Mouse (Mus musculus) midbrain, embryonic 10.5 days (tissue): Measurements from ENCODE around the gene Mettl22. TPM values are rescaled to one million over a fixed set of nuclear protein-coding genes. Genes with fewer than 3 reads are reported as not detected.

Experiments
- DNase-seq: peaks from one replicate; pipeline ENCODE4 v3.0.0-alpha.2; 2017; ENCODE audit warnings: low spot score
- H3K27ac ChIP-seq: fragments of 300-500 bp; sonication (generic); replicated peaks from 2 replicates; pipeline ENCODE4 v1.5.1; 2016; ENCODE audit warnings: mild to moderate bottlenecking
- H3K27me3 ChIP-seq: fragments of 300-500 bp; sonication (generic); 2 replicates; pipeline ENCODE4 v1.6.1; 2016; ENCODE audit warnings: low read depth, mild to moderate bottlenecking; ENCODE audit not compliant: poor library complexity, severe bottlenecking
- H3K36me3 ChIP-seq: fragments of 300-500 bp; sonication (generic); 2 replicates; pipeline ENCODE4 v1.6.1; 2016; ENCODE audit warnings: mild to moderate bottlenecking, moderate library complexity
- H3K4me1 ChIP-seq: fragments of 300-500 bp; sonication (generic); 2 replicates; pipeline ENCODE4 v1.6.1; 2016
- H3K4me3 ChIP-seq: fragments of 300-500 bp; sonication (generic); 2 replicates; pipeline ENCODE4 v1.5.1; 2016; ENCODE audit warnings: mild to moderate bottlenecking, moderate library complexity
- H3K9me3 ChIP-seq: fragments of 300-500 bp; sonication (generic); replicated peaks from 2 replicates; pipeline ENCODE4 v1.6.1; 2016; ENCODE audit warnings: mild to moderate bottlenecking
- WGBS: fragments of 180-500 bp; shearing (Covaris S2); methylation state at CpG from one replicate; pipeline ENCODE4 v1.1.7; 2016; 5-methylcytosine and 5-hydroxymethylcytosine counted together
- polyA plus RNA-seq: library from polyadenylated mRNA; unstranded; fragments of >200 nt; fragmentation: Nextera tagmentation; extraction: Ambion mirVana; gene quantifications from 2 replicates; pipeline ENCODE4 v1.2.1, GENCODE M21; 2016

Mettl22 gene
- polyA plus RNA-seq, 1 experiment from 2014 or later: 25.7 TPM

GRCm38 (mm10) chr16:8535411-8535810 is 64.8 kb downstream of the Mettl22 start:
- Histone ChIP-seq H3K4me1 (peaks cover 25% of the 10 kb centered on the region), H3K27ac (no peak overlapping the region), H3K4me3 (no peak overlapping the region), H3K9me3 (no peaks in the 10 kb centered on the region), H3K27me3 (no peaks in the 10 kb centered on the region; the same call in 1 of the 2 replicates), H3K36me3 (0 out of 2 replicates have a peak, but pooled peaks cover 3% of the 10 kb centered on the region)
- WGBS: 89% methylated on average over 6 of the region's 6 CpGs
- DNase-seq: no peak

- H3K9me3 ChIP-seq: no peaks in the 10 kb centered on the region
- H3K4me3 ChIP-seq: no peak overlapping the region
- no peaks in the 10 kb centered on the region for H3K36me3 ChIP-seq
- peak overlapping the region; percentile 53 for H3K27ac ChIP-seq
- peaks cover 7% of the 10 kb centered on the region; the same call in 1 of the 2 replicates for H3K27me3 ChIP-seq
- peak; percentile 62 for DNase-seq
- WGBS: 60% methylated on average over 9 of the region's 9 CpGs
- peaks cover 26% of the 10 kb centered on the region for H3K4me1 ChIP-seq
These were observed 68.7 kb downstream of the Mettl22 start for GRCm38 (mm10) chr16:8539150-8539865.

Other genes with a start within 250 kb of the Mettl22 start
- not detected in 2 replicates for gene Tmem114, start 45.7 kb upstream of the Mettl22 start, polyA plus RNA-seq
- 16.4 and 23.4 TPM in 2 replicates for gene Abat, start 42.6 kb downstream of the Mettl22 start, polyA plus RNA-seq
- gene Pmm2, start 166.9 kb downstream of the Mettl22 start, polyA plus RNA-seq: 50.5 and 51.9 TPM in 2 replicates
- gene Tmem186, start 166.9 kb downstream of the Mettl22 start, polyA plus RNA-seq: 25.7 and 27.9 TPM in 2 replicates
- gene Carhsp1, start 201.4 kb downstream of the Mettl22 start, polyA plus RNA-seq: 197 and 253 TPM in 2 replicates
- gene Gm5767, start 210.0 kb downstream of the Mettl22 start, polyA plus RNA-seq: not detected in 2 replicates